Mouse (Mus musculus) G1E (cell line): ENCODE data around the gene Oxtr.

Experiments
- CTCF ChIP-seq: IDR thresholded peaks from 2 replicates; pipeline ENCODE4 v1.5.1; 2012; ENCODE audit warnings: low read depth, low read length, inconsistent platforms, mixed read lengths
- TAL1 ChIP-seq: conservative IDR thresholded peaks from 2 replicates; pipeline ENCODE4 v1.6.1; 2012; ENCODE audit warnings: low read depth, low read length, inconsistent platforms, mixed read lengths

DNA sequence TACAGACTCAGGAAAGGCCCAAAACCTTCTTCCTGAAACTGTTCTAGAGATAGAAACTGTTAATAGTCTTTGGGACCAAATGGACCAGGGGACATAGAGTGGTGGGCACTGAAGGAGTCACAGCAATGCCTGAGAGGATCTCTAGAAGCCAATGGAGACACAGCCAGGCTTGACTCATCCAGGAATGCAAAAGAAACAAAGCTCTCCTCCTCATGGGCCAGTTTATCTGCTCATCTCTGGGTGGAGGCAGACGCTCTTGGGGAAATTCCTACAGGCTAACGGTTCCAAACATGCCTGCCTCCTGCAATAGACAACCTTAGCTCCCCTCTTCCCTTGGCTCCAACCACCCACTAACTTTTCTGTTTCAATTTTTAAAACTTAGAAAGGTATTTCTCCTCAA is 7.7 kb upstream of the Oxtr start:
- TF ChIP-seq TAL1, result no peak
- no peak for TF ChIP-seq CTCF
